Mouse (Mus musculus) heart, embryonic 11.5 days (tissue): ENCODE measurements around the gene Sorcs3. TPM values are rescaled to one million over a fixed set of nuclear protein-coding genes. Genes with fewer than 3 reads are reported as not detected.

Source experiments
- ATAC-seq: fragments of 200-750 bp; cut with Nextera tagmentation; replicated peaks from 2 replicates; pipeline ENCODE4 v1.8.0; 2017; ENCODE audit warnings: moderate library complexity; ENCODE audit not compliant: insufficient number of reproducible peaks, low FRiP score, low TSS enrichment
- H3K27ac ChIP-seq: fragments of 300-500 bp; sonication (generic); 2 replicates; pipeline ENCODE4 v1.5.1; 2014; ENCODE audit warnings: mild to moderate bottlenecking, low read depth, low read length
- H3K27me3 ChIP-seq: fragments of 300-500 bp; sonication (generic); 2 replicates; pipeline ENCODE4 v1.6.1; 2014; ENCODE audit warnings: mild to moderate bottlenecking, low read length, mixed read lengths; ENCODE audit not compliant: control insufficient read depth, insufficient read depth
- H3K36me3 ChIP-seq: fragments of 300-500 bp; sonication (generic); 2 replicates; pipeline ENCODE4 v1.6.1; 2014; ENCODE audit warnings: mild to moderate bottlenecking, low read length, moderate library complexity, mixed read lengths; ENCODE audit not compliant: control insufficient read depth, insufficient read depth
- H3K4me1 ChIP-seq: fragments of 300-500 bp; sonication (generic); 2 replicates; pipeline ENCODE4 v1.6.1; 2014; ENCODE audit warnings: low read length; ENCODE audit not compliant: control insufficient read depth, insufficient read depth
- H3K4me2 ChIP-seq: fragments of 300-500 bp; sonication (generic); 2 replicates; pipeline ENCODE4 v1.6.1; 2014; ENCODE audit warnings: mild to moderate bottlenecking, moderate library complexity
- H3K4me3 ChIP-seq: fragments of 300-500 bp; sonication (generic); 2 replicates; pipeline ENCODE4 v1.5.1; 2014; ENCODE audit warnings: low read depth, low read length
- H3K9ac ChIP-seq: fragments of 300-500 bp; sonication (generic); 2 replicates; pipeline ENCODE4 v1.6.1; 2014; ENCODE audit warnings: mild to moderate bottlenecking, low read depth, low read length, moderate library complexity
- H3K9me3 ChIP-seq: fragments of 300-500 bp; sonication (generic); replicated peaks from 2 replicates; pipeline ENCODE4 v1.6.1; 2016; ENCODE audit warnings: low read length; ENCODE audit not compliant: control insufficient read depth
- WGBS: fragments of 180-500 bp; shearing (Covaris S2); extraction: QIAGEN DNeasy Blood & Tissue Kit; methylation state at CpG from one replicate; pipeline ENCODE4 v1.1.7; 2014; ENCODE audit not compliant: insufficient replicate concordance; 5-methylcytosine and 5-hydroxymethylcytosine counted together
- polyA plus RNA-seq: library from polyadenylated mRNA; unstranded; fragments of >200 nt; fragmentation: Nextera tagmentation; extraction: Ambion mirVana; gene quantifications from 2 replicates; pipeline ENCODE4 v1.2.1, GENCODE M21; 2014

Sorcs3 gene
- polyA plus RNA-seq: 0.44 and 0.56 TPM in 2 replicates

DNA sequence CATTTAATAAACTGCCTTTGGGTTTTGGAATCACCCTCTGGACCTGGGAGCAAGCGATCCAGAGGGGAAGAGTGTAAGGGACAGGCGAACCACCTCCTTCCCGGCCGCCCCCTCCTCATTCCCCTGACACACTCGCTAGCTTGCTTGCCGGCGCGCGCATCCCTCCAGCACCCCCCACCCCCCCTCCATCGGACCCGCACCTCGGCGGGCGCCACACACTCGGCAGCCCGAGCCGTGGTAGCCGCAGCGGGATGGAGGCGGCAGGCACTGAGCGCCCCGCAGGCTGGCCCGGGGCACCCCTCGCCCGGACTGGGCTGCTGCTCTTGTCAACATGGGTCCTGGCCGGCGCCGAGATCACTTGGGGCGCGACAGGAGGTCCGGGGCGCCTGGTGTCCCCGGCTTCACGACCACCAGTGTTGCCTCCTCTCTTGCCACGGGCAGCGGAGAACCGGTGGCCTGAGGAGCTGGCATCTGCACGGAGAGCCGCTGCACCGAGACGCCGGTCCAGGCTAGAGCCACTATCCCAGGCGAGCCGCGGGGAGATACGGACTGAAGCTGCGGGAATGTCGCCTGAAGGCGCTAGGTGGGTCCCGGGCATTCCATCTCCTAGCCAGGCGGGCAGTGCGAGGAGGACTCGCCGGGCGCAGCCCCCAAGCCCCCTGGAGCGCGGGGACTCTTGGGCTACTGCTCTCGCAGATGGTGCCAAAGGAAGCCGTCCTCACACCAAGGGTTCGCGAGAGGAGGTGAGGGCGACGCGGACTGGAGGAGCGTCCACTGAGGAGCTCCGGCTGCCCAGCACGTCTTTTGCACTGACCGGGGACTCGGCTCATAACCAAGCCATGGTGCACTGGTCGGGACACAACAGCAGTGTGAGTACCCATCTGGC, at the start of gene Sorcs3:
TSS of gene Sorcs3 (plus strand) at position 97 of the 886 bp plus-strand sequence.
- Histone ChIP-seq H3K4me3 (peak within 1 kb of the TSS; percentile 55), H3K27ac (no peak within 1 kb of the TSS), H3K9ac (0 out of 2 replicates have a peak within 1 kb of the TSS, but pooled peaks have one; percentile 0), H3K27me3 (peaks cover 62% of the 10 kb centered on the region), H3K4me2 (peak within 1 kb of the TSS; percentile 87), H3K4me1 (peaks cover 4% of the 10 kb centered on the region; the same call in 1 of the 2 replicates), H3K36me3 (no peaks in the 10 kb centered on the region), H3K9me3 (no peaks in the 10 kb centered on the region)
- ATAC-seq: no peak; the same call in 1 of the 2 replicates
- under 1% methylated on average over 67 of the region's 70 CpGs for WGBS

DNA sequence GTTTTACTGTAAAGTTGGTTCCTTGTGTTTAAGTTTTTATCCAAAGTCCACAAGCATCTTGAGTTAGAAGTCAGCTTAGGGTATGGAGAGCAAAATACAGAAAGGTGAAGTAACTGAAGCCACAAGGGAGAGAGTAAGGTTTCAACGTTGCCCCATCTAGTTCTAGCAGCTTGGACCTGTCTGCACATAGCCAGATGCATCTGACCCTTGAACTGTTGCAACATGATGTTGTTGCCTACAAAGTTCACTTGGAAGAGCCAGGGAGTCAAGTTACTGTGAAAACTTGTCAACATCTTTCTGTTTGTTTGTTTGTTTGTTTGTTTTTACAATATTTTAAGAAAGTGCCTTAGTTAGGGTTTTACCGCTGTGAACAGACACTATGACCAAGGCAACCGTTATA, 40.5 kb upstream of the Sorcs3 start:
- Histone ChIP-seq H3K9ac (no peak overlapping the region), H3K9me3 (no peaks in the 10 kb centered on the region), H3K4me1 (no peaks in the 10 kb centered on the region), H3K4me2 (no peak overlapping the region), H3K27me3 (no peaks in the 10 kb centered on the region), H3K4me3 (no peak overlapping the region), H3K36me3 (no peaks in the 10 kb centered on the region), H3K27ac (no peak overlapping the region)
- WGBS: 84% methylated on average over 3 of the region's 3 CpGs
- no peak for ATAC-seq

DNA sequence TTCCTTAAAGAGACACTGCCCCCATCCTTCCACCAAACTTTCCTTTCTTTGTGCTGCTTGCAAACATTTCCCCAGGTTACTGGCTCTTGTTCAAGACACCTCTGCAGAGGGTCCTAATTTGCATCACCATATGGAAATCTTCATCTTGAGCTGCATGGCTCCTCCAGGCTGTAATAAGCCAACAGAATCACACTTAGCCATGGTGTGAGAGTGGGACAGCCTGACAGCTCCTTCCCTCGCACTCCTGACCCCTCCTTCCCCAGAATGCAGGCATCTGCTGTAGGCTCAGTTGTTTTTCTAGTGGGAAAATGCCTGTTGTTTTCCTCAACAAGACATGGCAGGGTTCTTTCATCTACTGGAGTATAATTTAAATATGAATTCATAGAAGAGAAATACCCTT, 38.7 kb upstream of the Sorcs3 start:
- no peaks in the 10 kb centered on the region for H3K27me3 ChIP-seq
- no peak overlapping the region for H3K9ac ChIP-seq
- H3K9me3 ChIP-seq: no peaks in the 10 kb centered on the region
- no peak for ATAC-seq
- H3K4me3 ChIP-seq: no peak overlapping the region
- H3K4me1 ChIP-seq: no peaks in the 10 kb centered on the region
- H3K36me3 ChIP-seq: no peaks in the 10 kb centered on the region
- no peak overlapping the region for H3K27ac ChIP-seq
- H3K4me2 ChIP-seq: no peak overlapping the region
- 47% methylated on average over 1 of the region's 1 CpGs for WGBS

DNA sequence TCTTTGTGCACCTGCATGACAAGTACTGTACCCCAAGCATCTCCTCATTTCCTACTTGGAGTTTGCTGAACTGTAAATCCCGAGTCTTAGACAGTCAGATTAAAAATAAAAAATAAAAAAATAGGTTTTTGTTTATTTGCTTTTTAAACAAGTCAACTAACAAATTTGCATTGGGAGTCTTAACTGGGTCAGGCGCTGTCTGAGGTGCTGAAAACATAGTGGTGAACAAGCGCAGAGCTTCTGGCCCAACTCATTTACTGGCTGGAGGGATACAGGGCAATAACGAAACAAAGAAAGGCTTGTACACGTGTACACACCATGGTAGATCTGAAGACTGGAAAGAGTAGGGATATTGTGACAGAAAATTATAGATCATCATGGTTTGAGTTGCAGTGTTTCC, 37.5 kb upstream of the Sorcs3 start:
- 47% methylated on average over 5 of the region's 5 CpGs for WGBS
- no peaks in the 10 kb centered on the region for H3K36me3 ChIP-seq
- no peaks in the 10 kb centered on the region for H3K4me1 ChIP-seq
- H3K9ac ChIP-seq: no peak overlapping the region
- no peaks in the 10 kb centered on the region for H3K9me3 ChIP-seq
- H3K4me3 ChIP-seq: no peak overlapping the region
- H3K4me2 ChIP-seq: no peak overlapping the region
- H3K27ac ChIP-seq: no peak overlapping the region
- no peak for ATAC-seq
- H3K27me3 ChIP-seq: no peaks in the 10 kb centered on the region

DNA sequence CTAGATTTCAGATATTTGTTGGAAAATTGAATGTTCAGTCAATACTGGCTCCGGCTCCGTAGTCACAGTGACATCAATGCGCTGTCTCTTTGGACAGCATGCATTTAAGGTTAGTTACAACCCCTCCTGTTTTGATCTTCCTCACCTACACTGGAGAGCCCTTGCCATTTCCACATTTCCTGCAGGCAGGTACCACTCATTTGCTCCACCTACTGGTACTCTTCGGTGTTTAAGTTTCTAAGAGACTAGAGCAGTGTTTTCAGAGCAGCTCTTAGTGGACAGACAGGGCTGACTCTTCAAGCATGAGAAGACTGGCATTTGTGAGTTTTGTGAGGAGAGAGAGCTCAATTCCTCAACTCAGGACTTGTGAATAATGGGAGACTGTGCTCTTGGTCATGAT, 31.1 kb upstream of the Sorcs3 start:
- no peak overlapping the region for H3K4me2 ChIP-seq
- no peak overlapping the region for H3K4me3 ChIP-seq
- no peak for ATAC-seq
- H3K9me3 ChIP-seq: no peaks in the 10 kb centered on the region
- WGBS: 63% methylated on average over 4 of the region's 4 CpGs
- H3K36me3 ChIP-seq: no peaks in the 10 kb centered on the region
- H3K27me3 ChIP-seq: no peaks in the 10 kb centered on the region
- H3K4me1 ChIP-seq: no peaks in the 10 kb centered on the region
- H3K9ac ChIP-seq: no peak overlapping the region
- no peak overlapping the region for H3K27ac ChIP-seq

DNA sequence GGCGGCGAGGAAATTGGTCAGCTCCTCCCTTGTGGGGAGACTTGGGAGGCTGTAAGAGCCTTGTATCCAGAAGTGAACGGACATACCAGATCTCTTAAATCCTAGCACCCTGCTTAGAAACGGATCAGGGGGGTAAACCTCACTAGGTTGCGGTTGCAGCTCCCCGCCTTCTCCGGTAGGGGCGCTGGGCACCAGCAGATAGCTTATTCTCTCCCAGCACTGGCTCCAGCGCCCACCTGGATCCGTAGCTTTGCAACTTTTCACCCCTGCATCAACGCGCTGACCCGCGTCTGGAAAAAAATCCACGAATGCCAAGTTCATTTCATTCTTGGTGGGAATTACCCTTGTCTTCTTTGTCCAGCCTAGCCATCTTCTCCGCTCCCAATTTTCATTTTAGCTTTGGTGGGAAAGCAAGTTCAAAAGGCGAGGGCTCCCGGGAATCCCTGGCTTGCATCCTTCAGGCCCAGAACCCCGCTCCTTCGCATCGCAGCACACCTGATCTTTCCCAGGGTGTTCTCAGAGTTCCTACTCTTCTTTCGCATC, 1.8 kb upstream of the Sorcs3 start:
- Histone ChIP-seq H3K9ac (no peak overlapping the region), H3K27ac (no peak overlapping the region), H3K4me3 (0 out of 2 replicates have a peak overlapping the region, but pooled peaks have one; percentile 5), H3K27me3 (peaks cover 53% of the 10 kb centered on the region), H3K9me3 (no peaks in the 10 kb centered on the region), H3K4me2 (peak overlapping the region; percentile 87), H3K36me3 (no peaks in the 10 kb centered on the region), H3K4me1 (peaks cover 4% of the 10 kb centered on the region; the same call in 1 of the 2 replicates)
- 3% methylated on average over 22 of the region's 22 CpGs for WGBS
- ATAC-seq: no peak

DNA sequence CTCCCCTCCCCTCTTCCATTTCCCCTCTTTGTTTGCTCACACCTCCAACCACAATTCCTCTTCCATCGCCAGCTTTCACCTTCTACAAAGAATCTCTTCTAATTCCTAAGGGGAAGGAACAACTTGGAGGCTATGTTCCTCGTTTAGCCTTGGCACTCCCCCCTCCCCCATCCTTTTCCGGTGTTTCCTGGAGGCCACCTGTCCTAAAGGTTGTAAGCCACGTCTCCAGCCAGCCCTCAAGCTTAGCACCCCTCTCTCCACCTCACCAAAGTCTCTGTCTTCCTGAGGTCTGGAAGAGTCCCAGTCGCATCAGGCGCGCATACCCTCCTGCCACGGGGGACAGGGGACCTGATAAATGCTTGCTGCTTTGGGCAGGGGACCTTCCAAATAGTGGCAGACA, 1.3 kb upstream of the Sorcs3 start:
- Histone ChIP-seq H3K4me1 (peaks cover 4% of the 10 kb centered on the region; the same call in 1 of the 2 replicates), H3K36me3 (no peaks in the 10 kb centered on the region), H3K27ac (no peak overlapping the region), H3K9ac (no peak overlapping the region), H3K4me2 (peak overlapping the region; percentile 87), H3K27me3 (peaks cover 57% of the 10 kb centered on the region), H3K9me3 (no peaks in the 10 kb centered on the region), H3K4me3 (peak overlapping the region; percentile 55)
- 2% methylated on average over 8 of the region's 8 CpGs for WGBS
- ATAC-seq: no peak

DNA sequence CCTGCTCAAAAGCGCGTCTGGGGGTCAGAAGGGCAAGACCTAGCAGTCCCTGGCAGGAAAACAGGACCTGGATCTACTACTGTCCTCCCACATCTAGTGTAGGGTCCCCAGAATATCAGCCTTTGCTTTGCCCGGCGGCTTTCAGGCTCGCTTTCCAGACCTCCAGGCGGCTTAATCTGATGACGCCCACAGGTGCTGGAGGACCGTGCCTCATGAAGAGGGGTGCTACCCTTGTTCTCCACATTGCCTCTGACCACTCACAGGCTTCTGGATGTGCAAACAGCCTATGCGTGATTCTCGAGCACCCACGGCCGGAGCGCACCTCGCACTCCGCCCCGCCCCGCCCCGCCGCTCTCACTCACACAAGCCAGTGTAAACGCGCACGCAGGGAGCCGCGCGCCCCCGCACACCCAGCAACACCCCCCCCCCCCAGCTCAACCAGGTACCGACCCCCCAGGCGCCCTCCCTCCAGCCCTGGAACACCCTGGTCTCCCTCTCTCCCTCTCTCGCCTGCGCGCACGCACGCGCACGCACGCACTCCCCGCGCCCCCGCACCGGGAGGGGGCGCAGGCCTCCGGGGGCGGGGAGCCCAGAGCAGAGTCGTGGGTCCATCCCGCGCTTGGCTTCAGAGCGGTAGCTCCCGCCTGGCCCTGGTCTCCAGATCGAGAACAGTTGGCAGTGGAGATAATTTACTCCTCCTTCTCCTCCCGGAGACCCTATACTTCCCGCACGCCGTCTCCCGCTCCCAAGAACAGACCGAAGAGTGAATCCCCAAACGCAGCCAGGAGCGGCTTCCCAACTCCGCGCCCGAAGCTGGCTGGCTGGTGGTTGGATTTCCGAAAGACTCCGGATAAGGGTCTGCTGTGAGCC, 698 bp upstream of the Sorcs3 start:
- peak overlapping the region; percentile 55 for H3K4me3 ChIP-seq
- H3K4me2 ChIP-seq: peak overlapping the region; percentile 87
- H3K9ac ChIP-seq: no peak overlapping the region
- H3K27ac ChIP-seq: no peak overlapping the region
- H3K9me3 ChIP-seq: no peaks in the 10 kb centered on the region
- no peaks in the 10 kb centered on the region for H3K36me3 ChIP-seq
- peaks cover 62% of the 10 kb centered on the region for H3K27me3 ChIP-seq
- no peak for ATAC-seq
- H3K4me1 ChIP-seq: peaks cover 4% of the 10 kb centered on the region; the same call in 1 of the 2 replicates
- WGBS: 2% methylated on average over 54 of the region's 62 CpGs
